In genomic region chr3:60507979-60508378, GRCm38 (mm10) we compare ENCODE assay signal across 26 mouse cellular contexts. TPM values are rescaled to one million over a fixed set of nuclear protein-coding genes. Genes with fewer than 3 reads are reported as not detected.
DNase-seq lines count a peak whose midpoint lies in the region; ATAC-seq and TF ChIP-seq lines count a peak whose summit lies in the region.
"Had no signal": no experiment of that assay in that cellular context is flagged by ENCODE, and none has a peak within 500 bp of the region (broad histone marks: within the 10 kb centered on the region; RNA-seq: fewer than 3 reads in every experiment).

No protein-coding gene starts in this region.

- H3K9me3 ChIP-seq in liver, embryonic 11.5 days (ENCODE audit: control insufficient read depth, low read length), result no peaks in the 10 kb centered on the region
- H3K9me3 ChIP-seq: forebrain, embryonic 15.5 days; heart, embryonic 13.5 days; midbrain, embryonic 15.5 days; stomach, embryonic 15.5 days had no signal

- no peak for ATAC-seq in liver, embryonic 11.5 days (replicated peaks; ENCODE audit: low FRiP score)
- ATAC-seq in megakaryocyte, adult 5-6 weeks (ENCODE audit: poor library complexity, severe bottlenecking), result peak; percentile 68
- ATAC-seq: forebrain, embryonic 15.5 days; hindbrain, embryonic 16.5 days; intestine, embryonic 16.5 days; midbrain, embryonic 15.5 days; Patski had no signal

- WGBS in liver, adult 2 months, result 49% methylated on average over 2 of the region's 2 CpGs
- 86% methylated on average over 2 of the region's 2 CpGs for WGBS in liver, embryonic 11.5 days

- DNase-seq in liver, adult 2 months (ENCODE audit: extremely low read depth, low read depth, low spot score), result peak; percentile 89
- no peak for DNase-seq in liver, embryonic 11.5 days (ENCODE audit: low spot score)
- DNase-seq in 416B (ENCODE audit: low read depth) (peak; percentile 63), adipocyte (ENCODE audit: low spot score) (peak; percentile 78)
- DNase-seq in left cerebral cortex, postnatal 10 days (ENCODE audit: extremely low spot score in 1 of 2, low spot score in 2 of 2), result no peak
- DNase-seq in layer of hippocampus, adult 8-10 months (ENCODE audit: low spot score in 2 of 2), result no peak
- DNase-seq: adrenal gland, postnatal 10 days; cerebellum, adult 11-12 months; cerebellum, postnatal 14 days; embryo, embryonic 11 days; gastrocnemius, postnatal 36 days; heart, postnatal 4 days; layer of hippocampus, postnatal 36 days; left cerebral cortex, postnatal 4 days; right cerebral cortex, postnatal 25 days; thymus, adult 18-20 months; thymus, postnatal 4 days had no signal

- peaks cover 33% of the 10 kb centered on the region for H3K79me2 ChIP-seq in liver, adult 2 months (ENCODE audit: control insufficient read depth, insufficient read depth, low read length)

- no peak overlapping the region for H3K4me3 ChIP-seq in liver, adult 2 months (ENCODE audit: insufficient read depth, low read depth, low read length)
- no peak overlapping the region for H3K4me3 ChIP-seq in liver, embryonic 11.5 days (ENCODE audit: low read depth, low read length)
- H3K4me3 ChIP-seq: forebrain, embryonic 15.5 days; heart, embryonic 13.5 days; midbrain, embryonic 15.5 days; stomach, embryonic 15.5 days had no signal

- H3K27me3 ChIP-seq in liver, adult 2 months (ENCODE audit: control insufficient read depth, insufficient read depth, low read length), result no peaks in the 10 kb centered on the region
- H3K27me3 ChIP-seq in liver, embryonic 11.5 days (replicated peaks; ENCODE audit: control insufficient read depth, insufficient read depth, low read length), result no peaks in the 10 kb centered on the region
- H3K27me3 ChIP-seq: forebrain, embryonic 15.5 days; heart, embryonic 13.5 days; midbrain, embryonic 15.5 days; Patski; stomach, embryonic 15.5 days had no signal

- no peak overlapping the region for H3K4me2 ChIP-seq in liver, embryonic 11.5 days
- H3K4me2 ChIP-seq: forebrain, embryonic 15.5 days; heart, embryonic 13.5 days; midbrain, embryonic 15.5 days; stomach, embryonic 15.5 days had no signal

- intact Hi-C loops in left cerebral cortex, postnatal 10 days (cut with DNase I), result no loop called here

- peak overlapping the region; percentile 77 for H3K27ac ChIP-seq in liver, adult 2 months (replicated peaks; ENCODE audit: insufficient read depth, low read depth, low read length)
- H3K27ac ChIP-seq in liver, embryonic 11.5 days (ENCODE audit: low read depth, low read length), result no peak overlapping the region
- H3K27ac ChIP-seq: forebrain, embryonic 15.5 days; liver, embryonic 14.5 days; midbrain, embryonic 15.5 days; stomach, embryonic 15.5 days had no signal

- H3K36me3 ChIP-seq in liver, adult 2 months (ENCODE audit: control insufficient read depth, insufficient read depth, low read length), result no peaks in the 10 kb centered on the region
- H3K36me3 ChIP-seq in liver, embryonic 11.5 days (ENCODE audit: control insufficient read depth, insufficient read depth, low read length), result no peaks in the 10 kb centered on the region
- H3K36me3 ChIP-seq: forebrain, embryonic 15.5 days; heart, embryonic 13.5 days; midbrain, embryonic 15.5 days; stomach, embryonic 15.5 days had no signal

- no peak for TF ChIP-seq POLR2A in liver, adult 2 months (IDR thresholded peaks at IDR 0.05; ENCODE audit: extremely low read depth, insufficient read depth, low read length)

- H3K9ac ChIP-seq in liver, adult 2 months (ENCODE audit: low read depth, low read length), result no peak overlapping the region
- no peak overlapping the region for H3K9ac ChIP-seq in liver, embryonic 11.5 days (ENCODE audit: low read depth, low read length)
- H3K9ac ChIP-seq: forebrain, embryonic 15.5 days; heart, embryonic 13.5 days; liver, embryonic 14.5 days; midbrain, embryonic 15.5 days; stomach, embryonic 15.5 days had no signal

- H3K4me1 ChIP-seq in liver, adult 2 months (ENCODE audit: control insufficient read depth, insufficient read depth, low read length), result peaks cover 34% of the 10 kb centered on the region
- H3K4me1 ChIP-seq in liver, embryonic 11.5 days (replicated peaks; ENCODE audit: control insufficient read depth, insufficient read depth, low read length), result peaks cover 29% of the 10 kb centered on the region

- no peak for TF ChIP-seq CTCF in liver, adult 2 months (IDR thresholded peaks at IDR 0.05; ENCODE audit: low read depth, low read length)

RNA-seq across cellular contexts. Expression of gene Mbnl1, which starts 35.3 kb away (rescaled TPM):
- 107 and 111 TPM in 2 replicates for total RNA-seq in liver, adult 2 months (2014; rRNA removed)
- 22.6 and 27.3 TPM in 2 replicates for polyA plus RNA-seq in liver, adult 2 months (2012; rRNA removed)
- polyA plus RNA-seq in liver, embryonic 11.5 days (2014; fragmentation: Nextera tagmentation; extraction: Ambion mirVana), result 242 and 268 TPM in 2 replicates
- 716 and 772 TPM in 2 replicates for total RNA-seq in megakaryocyte, adult 5-6 weeks (2015)
- 1,073 and 1,122 TPM in 2 replicates for total RNA-seq in megakaryocyte, adult 5-6 weeks (2017)
- 10 to 100 TPM; 86.1 to 96.2 TPM for total RNA-seq in left cerebral cortex, postnatal 10 days (2021)
- total RNA-seq in layer of hippocampus, adult 8-10 months (2022), result 100 to 1,000 TPM; 160 to 169 (median 162) TPM

Comparison
In these comparisons a context has a peak if more than half of its experiments do, and no peak if none do; other contexts are left out.
1. DNase-seq: peak in liver, adult 2 months (single experiment), 416B (single experiment) and adipocyte (single experiment); none in liver, embryonic 11.5 days (single experiment), left cerebral cortex, postnatal 10 days (0 of 2) and layer of hippocampus, adult 8-10 months (0 of 2).